Mouse (Mus musculus) gastrocnemius, adult 2 months (tissue): ENCODE measurements at regions not wholly inside any gene's neighbourhood (a gene's known extent, or its start where the extent isn't known, plus 50 kb on each side); places are given as distances from the start of the nearest gene placed in this dataset.

Experiments
- DNase-seq: peaks from one replicate; pipeline ENCODE4 v3.0.0; 2022
- H3K27ac ChIP-seq: fragments of 200-600 bp; 2 replicates; pipeline ENCODE4 v1.8.1; 2022; ENCODE audit warnings: mild to moderate bottlenecking
- H3K4me3 ChIP-seq: fragments of 200-600 bp; 2 replicates; pipeline ENCODE4 v1.8.1; 2022; ENCODE audit warnings: mild to moderate bottlenecking, moderate library complexity
- CTCF ChIP-seq: fragments of 200-600 bp; IDR thresholded peaks from 2 replicates; pipeline ENCODE4 v1.8.1; 2022; ENCODE audit warnings: antibody characterized with exemption, mild to moderate bottlenecking, moderate library complexity
- intact Hi-C: fragments of 180-260 bp; cut with DNase I; formaldehyde crosslinking; loops from one replicate; pipeline ENCODE4 v1.15.1; 2025

- TF ChIP-seq CTCF, result no peak
Observed at GRCm38 (mm10) chr11:91524019-91524418, 53.3 kb downstream of the Kif2b start.

GRCm38 (mm10) chr11:91479236-91479635, 98.1 kb downstream of the Kif2b start:
- no peak for DNase-seq
- intact Hi-C loops, result no loop called here

More at GRCm38 (mm10) chr11:91524019-91524418, 53.3 kb downstream of the Kif2b start:
- DNase-seq, result no peak
- no peak overlapping the region for H3K4me3 ChIP-seq
- no peak overlapping the region for H3K27ac ChIP-seq
- intact Hi-C loops, result no loop called here

GRCm38 (mm10) chr11:91463578-91464401, 113.6 kb downstream of the Kif2b start:
- H3K27ac ChIP-seq, result no peak overlapping the region
- H3K4me3 ChIP-seq, result no peak overlapping the region
- intact Hi-C loops, result no loop called here
- DNase-seq, result no peak
- TF ChIP-seq CTCF, result no peak

More at GRCm38 (mm10) chr11:91479236-91479635, 98.1 kb downstream of the Kif2b start:
- no peak for TF ChIP-seq CTCF
- Histone ChIP-seq H3K27ac (no peak overlapping the region), H3K4me3 (no peak overlapping the region)

- H3K4me3 ChIP-seq, result no peak overlapping the region
- intact Hi-C loops, result no loop called here
- no peak for TF ChIP-seq CTCF
- DNase-seq, result no peak
- no peak overlapping the region for H3K27ac ChIP-seq
Observed at GRCm38 (mm10) chr11:91461946-91462345, 115.4 kb downstream of the Kif2b start.

- Histone ChIP-seq H3K4me3 (no peak overlapping the region), H3K27ac (no peak overlapping the region)
- intact Hi-C loops, result no loop called here
- no peak for TF ChIP-seq CTCF
- DNase-seq, result no peak
Observed at GRCm38 (mm10) chr11:91442361-91442760, 135.0 kb downstream of the Kif2b start.

GRCm38 (mm10) chr11:91432195-91432594, 145.2 kb downstream of the Kif2b start:
- no peak for DNase-seq
- TF ChIP-seq CTCF, result no peak
- intact Hi-C loops, result no loop called here

GRCm38 (mm10) chr11:91426731-91427130, 150.6 kb downstream of the Kif2b start:
- no peak overlapping the region for H3K4me3 ChIP-seq
- intact Hi-C loops, result no loop called here
- TF ChIP-seq CTCF, result no peak
- no peak for DNase-seq
- H3K27ac ChIP-seq, result no peak overlapping the region

More at GRCm38 (mm10) chr11:91432195-91432594, 145.2 kb downstream of the Kif2b start:
- Histone ChIP-seq H3K27ac (no peak overlapping the region), H3K4me3 (no peak overlapping the region)

GRCm38 (mm10) chr11:91387172-91387571, 190.2 kb downstream of the Kif2b start:
- no peak for DNase-seq
- no peak overlapping the region for H3K4me3 ChIP-seq
- peak; percentile 14; the same call in 1 of the 2 replicates for TF ChIP-seq CTCF
- intact Hi-C loops, result no loop called here
- no peak overlapping the region for H3K27ac ChIP-seq

- Histone ChIP-seq H3K27ac (no peak overlapping the region), H3K4me3 (no peak overlapping the region)
- TF ChIP-seq CTCF, result no peak
- intact Hi-C loops, result no loop called here
- DNase-seq, result no peak
Observed at GRCm38 (mm10) chr11:91357029-91357428, 220.3 kb downstream of the Kif2b start.

GRCm38 (mm10) chr11:91342629-91343028, 234.7 kb downstream of the Kif2b start:
- Histone ChIP-seq H3K27ac (no peak overlapping the region), H3K4me3 (no peak overlapping the region)
- no peak for TF ChIP-seq CTCF
- intact Hi-C loops, result no loop called here
- no peak for DNase-seq

GRCm38 (mm10) chr11:91333056-91333455, 244.3 kb downstream of the Kif2b start:
- Histone ChIP-seq H3K27ac (no peak overlapping the region), H3K4me3 (no peak overlapping the region)
- no peak for DNase-seq
- intact Hi-C loops, result no loop called here
- no peak for TF ChIP-seq CTCF

- no peak overlapping the region for H3K27ac ChIP-seq
- no peak overlapping the region for H3K4me3 ChIP-seq
- intact Hi-C loops, result no loop called here
- no peak for DNase-seq
- TF ChIP-seq CTCF, result no peak
Observed at GRCm38 (mm10) chr11:91327543-91327942, 249.8 kb downstream of the Kif2b start.

GRCm38 (mm10) chr11:91310212-91310742, 267.1 kb downstream of the Kif2b start:
- intact Hi-C loops, result no loop called here
- H3K27ac ChIP-seq, result no peak overlapping the region
- H3K4me3 ChIP-seq, result no peak overlapping the region
- no peak for TF ChIP-seq CTCF
- no peak for DNase-seq
